Mouse (Mus musculus): ENCODE results near the gene Spata5. TPM values are rescaled to one million over a fixed set of nuclear protein-coding genes. Genes with fewer than 3 reads are reported as not detected.
"Not testable (repeated sequence)": the region's sequence is repeated elsewhere in the genome, so short reads cannot be mapped to it uniquely, and the experiment has no call there.

Spata5 gene
- polyA plus RNA-seq, 1 experiment from 2014 or later: 29.0 TPM

- Histone ChIP-seq H3K27me3 (replicated peaks; ENCODE audit: control insufficient read depth, insufficient read depth, low read length) (no peaks in the 10 kb centered on the region), H3K36me3 (ENCODE audit: control insufficient read depth, insufficient read depth, low read length) (no peaks in the 10 kb centered on the region), H3K4me2 (ENCODE audit: low read depth, low read length) (no peak overlapping the region), H3K9me3 (ENCODE audit: control insufficient read depth, low read length) (no peaks in the 10 kb centered on the region), H3K4me3 (ENCODE audit: low read depth, low read length) (no peak overlapping the region), H3K9ac (ENCODE audit: low read depth, low read length) (no peak overlapping the region), H3K27ac (replicated peaks; ENCODE audit: low read depth, low read length) (no peak overlapping the region), H3K4me1 (ENCODE audit: control insufficient read depth, insufficient read depth, low read length) (no peaks in the 10 kb centered on the region)
- DNase-seq (ENCODE audit: low spot score) (no peak), ATAC-seq (ENCODE audit: low read depth) (no peak)
- 71% methylated on average over 7 of the region's 7 CpGs for WGBS
These were observed 90.6 kb downstream of the Spata5 start for GRCm38 (mm10) chr3:37510055-37511032.

GRCm38 (mm10) chr3:37515485-37515884, 95.8 kb downstream of the Spata5 start:
- Histone ChIP-seq H3K4me2 (ENCODE audit: low read depth, low read length) (no peak overlapping the region), H3K9me3 (ENCODE audit: control insufficient read depth, low read length) (no peaks in the 10 kb centered on the region), H3K9ac (ENCODE audit: low read depth, low read length) (no peak overlapping the region), H3K4me3 (ENCODE audit: low read depth, low read length) (no peak overlapping the region), H3K27ac (replicated peaks; ENCODE audit: low read depth, low read length) (no peak overlapping the region), H3K4me1 (ENCODE audit: control insufficient read depth, insufficient read depth, low read length) (no peaks in the 10 kb centered on the region; the same call in 1 of the 2 replicates), H3K36me3 (ENCODE audit: control insufficient read depth, insufficient read depth, low read length) (no peaks in the 10 kb centered on the region), H3K27me3 (replicated peaks; ENCODE audit: control insufficient read depth, insufficient read depth, low read length) (no peaks in the 10 kb centered on the region)
- 15% methylated on average over 2 of the region's 2 CpGs for WGBS
- DNase-seq (ENCODE audit: low spot score): no peak
- no peak for ATAC-seq (ENCODE audit: low read depth)

GRCm38 (mm10) chr3:37516379-37516778, 96.7 kb downstream of the Spata5 start:
- Histone ChIP-seq H3K27me3 (replicated peaks; ENCODE audit: control insufficient read depth, insufficient read depth, low read length) (no peaks in the 10 kb centered on the region), H3K4me2 (ENCODE audit: low read depth, low read length) (no peak overlapping the region)

GRCm38 (mm10) chr3:37518611-37519010, 98.9 kb downstream of the Spata5 start:
- DNase-seq (ENCODE audit: low spot score) (no peak), ATAC-seq (ENCODE audit: low read depth) (no peak)
- H3K9ac ChIP-seq (ENCODE audit: low read depth, low read length): no peak overlapping the region

More at GRCm38 (mm10) chr3:37516379-37516778, 96.7 kb downstream of the Spata5 start:
- DNase-seq (ENCODE audit: low spot score): no peak
- 93% methylated on average over 2 of the region's 2 CpGs for WGBS
- ATAC-seq (ENCODE audit: low read depth): no peak
- Histone ChIP-seq H3K36me3 (ENCODE audit: control insufficient read depth, insufficient read depth, low read length) (no peaks in the 10 kb centered on the region), H3K27ac (replicated peaks; ENCODE audit: low read depth, low read length) (no peak overlapping the region), H3K4me3 (ENCODE audit: low read depth, low read length) (no peak overlapping the region), H3K9ac (ENCODE audit: low read depth, low read length) (no peak overlapping the region), H3K4me1 (ENCODE audit: control insufficient read depth, insufficient read depth, low read length) (no peaks in the 10 kb centered on the region; the same call in 1 of the 2 replicates), H3K9me3 (ENCODE audit: control insufficient read depth, low read length) (no peaks in the 10 kb centered on the region)

GRCm38 (mm10) chr3:37520334-37521023, 100.8 kb downstream of the Spata5 start:
- Histone ChIP-seq H3K27me3 (replicated peaks; ENCODE audit: control insufficient read depth, insufficient read depth, low read length) (no peaks in the 10 kb centered on the region), H3K36me3 (ENCODE audit: control insufficient read depth, insufficient read depth, low read length) (no peaks in the 10 kb centered on the region), H3K9ac (ENCODE audit: low read depth, low read length) (no peak overlapping the region), H3K27ac (replicated peaks; ENCODE audit: low read depth, low read length) (no peak overlapping the region), H3K4me3 (ENCODE audit: low read depth, low read length) (no peak overlapping the region), H3K4me1 (ENCODE audit: control insufficient read depth, insufficient read depth, low read length) (no peaks in the 10 kb centered on the region; the same call in 1 of the 2 replicates), H3K4me2 (ENCODE audit: low read depth, low read length) (no peak overlapping the region), H3K9me3 (ENCODE audit: control insufficient read depth, low read length) (no peaks in the 10 kb centered on the region)
- DNase-seq (ENCODE audit: low spot score) (no peak), ATAC-seq (ENCODE audit: low read depth) (no peak)
- WGBS: 86% methylated on average over 3 of the region's 3 CpGs

More at GRCm38 (mm10) chr3:37518611-37519010, 98.9 kb downstream of the Spata5 start:
- H3K36me3 ChIP-seq (ENCODE audit: control insufficient read depth, insufficient read depth, low read length): no peaks in the 10 kb centered on the region
- no peak overlapping the region for H3K4me3 ChIP-seq (ENCODE audit: low read depth, low read length)
- no peaks in the 10 kb centered on the region for H3K9me3 ChIP-seq (ENCODE audit: control insufficient read depth, low read length)
- no peak overlapping the region for H3K27ac ChIP-seq (replicated peaks; ENCODE audit: low read depth, low read length)
- no peaks in the 10 kb centered on the region for H3K27me3 ChIP-seq (replicated peaks; ENCODE audit: control insufficient read depth, insufficient read depth, low read length)
- no peak overlapping the region for H3K4me2 ChIP-seq (ENCODE audit: low read depth, low read length)
- no peaks in the 10 kb centered on the region; the same call in 1 of the 2 replicates for H3K4me1 ChIP-seq (ENCODE audit: control insufficient read depth, insufficient read depth, low read length)

- Histone ChIP-seq H3K27me3 (replicated peaks; ENCODE audit: control insufficient read depth, insufficient read depth, low read length) (no peaks in the 10 kb centered on the region), H3K27ac (replicated peaks; ENCODE audit: low read depth, low read length) (no peak overlapping the region), H3K4me2 (ENCODE audit: low read depth, low read length) (no peak overlapping the region), H3K9me3 (ENCODE audit: control insufficient read depth, low read length) (peaks cover 13% of the 10 kb centered on the region), H3K9ac (ENCODE audit: low read depth, low read length) (no peak overlapping the region), H3K4me1 (ENCODE audit: control insufficient read depth, insufficient read depth, low read length) (no peaks in the 10 kb centered on the region), H3K4me3 (ENCODE audit: low read depth, low read length) (no peak overlapping the region), H3K36me3 (ENCODE audit: control insufficient read depth, insufficient read depth, low read length) (no peaks in the 10 kb centered on the region)
- ATAC-seq (ENCODE audit: low read depth) (no peak), DNase-seq (ENCODE audit: low spot score) (no peak)
These were observed 112.4 kb downstream of the Spata5 start for GRCm38 (mm10) chr3:37532079-37532478.

- not testable (repeated sequence) for H3K9ac ChIP-seq (ENCODE audit: low read depth, low read length); DNase-seq (ENCODE audit: low spot score); H3K27me3 ChIP-seq (replicated peaks; ENCODE audit: control insufficient read depth, insufficient read depth, low read length); H3K4me3 ChIP-seq (ENCODE audit: low read depth, low read length); H3K4me1 ChIP-seq (ENCODE audit: control insufficient read depth, insufficient read depth, low read length); H3K27ac ChIP-seq (replicated peaks; ENCODE audit: low read depth, low read length); ATAC-seq (ENCODE audit: low read depth); H3K36me3 ChIP-seq (ENCODE audit: control insufficient read depth, insufficient read depth, low read length); H3K4me2 ChIP-seq (ENCODE audit: low read depth, low read length)
- H3K9me3 ChIP-seq (ENCODE audit: control insufficient read depth, low read length): peaks cover 18% of the 10 kb centered on the region; the same call in 1 of the 2 replicates
- 97% methylated on average over 2 of the region's 2 CpGs for WGBS
These were observed 121.0 kb downstream of the Spata5 start for GRCm38 (mm10) chr3:37540701-37541100.

GRCm38 (mm10) chr3:37546351-37546750, 126.7 kb downstream of the Spata5 start:
- WGBS: 87% methylated on average over 4 of the region's 4 CpGs
- no peak overlapping the region for H3K4me2 ChIP-seq (ENCODE audit: low read depth, low read length)
- no peaks in the 10 kb centered on the region for H3K9me3 ChIP-seq (ENCODE audit: control insufficient read depth, low read length)
- no peak overlapping the region for H3K27ac ChIP-seq (replicated peaks; ENCODE audit: low read depth, low read length)
- H3K27me3 ChIP-seq (replicated peaks; ENCODE audit: control insufficient read depth, insufficient read depth, low read length): no peaks in the 10 kb centered on the region
- ATAC-seq (ENCODE audit: low read depth) (no peak), DNase-seq (ENCODE audit: low spot score) (no peak)
- no peaks in the 10 kb centered on the region for H3K4me1 ChIP-seq (ENCODE audit: control insufficient read depth, insufficient read depth, low read length)
- no peak overlapping the region for H3K4me3 ChIP-seq (ENCODE audit: low read depth, low read length)
- no peak overlapping the region for H3K9ac ChIP-seq (ENCODE audit: low read depth, low read length)
- no peaks in the 10 kb centered on the region for H3K36me3 ChIP-seq (ENCODE audit: control insufficient read depth, insufficient read depth, low read length)

Data from embryonic facial prominence, embryonic 14.5 days (tissue).